Mouse (Mus musculus) T-cell, adult 2 months (primary cell): ENCODE data around the gene Zscan2.
A peak's percentile ranks its signal among the peaks of the same experiment; 100 is the strongest.

Experiments used
- DNase-seq: peaks from one replicate; pipeline ENCODE4 v3.0.0; 2022; ENCODE audit warnings: low spot score

Zscan2 gene

GRCm38 (mm10) chr7:80885666-80886065, 24.9 kb downstream of the Zscan2 start:
- DNase-seq, result peak; percentile 52

- DNase-seq, result no peak
These were observed 27.9 kb downstream of the Zscan2 start for GRCm38 (mm10) chr7:80888595-80888994.

- DNase-seq, result no peak
These were observed 28.3 kb downstream of the Zscan2 start for GRCm38 (mm10) chr7:80889021-80889511.

GRCm38 (mm10) chr7:80889841-80890241, 29.1 kb downstream of the Zscan2 start:
- peak; percentile 80 for DNase-seq

- no peak for DNase-seq
These were observed 32.5 kb downstream of the Zscan2 start for GRCm38 (mm10) chr7:80893086-80893752.

- no peak for DNase-seq
These were observed 33.0 kb downstream of the Zscan2 start for GRCm38 (mm10) chr7:80893753-80894129.

- DNase-seq, result no peak
These were observed 33.5 kb downstream of the Zscan2 start for GRCm38 (mm10) chr7:80894196-80894595.

- no peak for DNase-seq
These were observed 34.2 kb downstream of the Zscan2 start for GRCm38 (mm10) chr7:80894815-80895519.

GRCm38 (mm10) chr7:80897134-80897533, 36.4 kb downstream of the Zscan2 start:
- no peak for DNase-seq

GRCm38 (mm10) chr7:80897721-80898120, 37.0 kb downstream of the Zscan2 start:
- DNase-seq, result no peak

- peak; percentile 94 for DNase-seq
These were observed 40.3 kb downstream of the Zscan2 start, which contains the start of gene Wdr73 for GRCm38 (mm10) chr7:80900944-80901501. TSS of gene Wdr73 (minus strand) at chr7:80901269.

- no peak for DNase-seq
These were observed 41.0 kb downstream of the Zscan2 start for GRCm38 (mm10) chr7:80901541-80902274.

GRCm38 (mm10) chr7:80903625-80904422, 43.1 kb downstream of the Zscan2 start:
- no peak for DNase-seq

- no peak for DNase-seq
These were observed 44.3 kb downstream of the Zscan2 start, which contains the start of gene Nmb for GRCm38 (mm10) chr7:80904921-80905515. TSS of gene Nmb (minus strand) at chr7:80905076.

GRCm38 (mm10) chr7:80911053-80911452, 50.3 kb downstream of the Zscan2 start:
- DNase-seq, result no peak

- DNase-seq, result peak; percentile 48
These were observed 51.8 kb downstream of the Zscan2 start for GRCm38 (mm10) chr7:80912496-80912895.

GRCm38 (mm10) chr7:80917916-80918465, 57.3 kb downstream of the Zscan2 start:
- no peak for DNase-seq

GRCm38 (mm10) chr7:80918982-80919646, 58.4 kb downstream of the Zscan2 start:
- peak; percentile 47 for DNase-seq

- DNase-seq, result no peak
These were observed 58.9 kb downstream of the Zscan2 start for GRCm38 (mm10) chr7:80919647-80920008.

GRCm38 (mm10) chr7:80923165-80923564, 62.4 kb downstream of the Zscan2 start:
- DNase-seq, result no peak
